Mouse (Mus musculus): ENCODE data around the gene Sulf2.

- TF ChIP-seq CTCF (IDR thresholded peaks at IDR 0.05; ENCODE audit: borderline replicate concordance, insufficient read depth, low read depth, low read length): no peak
- TF ChIP-seq POLR2A (IDR thresholded peaks at IDR 0.05; ENCODE audit: borderline replicate concordance, insufficient read depth, low read length): no peak
Measured at GRCm38 (mm10) chr2:166071481-166071880, 84.0 kb downstream of the Sulf2 start.
